Mouse (Mus musculus) cerebellum, adult 2 months (tissue): ENCODE data around the gene Sik1. TPM values are rescaled to one million over a fixed set of nuclear protein-coding genes. Genes with fewer than 3 reads are reported as not detected.

Experiments used
- DNase-seq, 2 experiments: peaks; one replicate each; pipeline ENCODE4 v3.0.0; 2021
- H3K27ac ChIP-seq: fragments of 200-500 bp; 2 replicates; pipeline ENCODE4 v1.5.1; 2012; ENCODE audit warnings: low read length, control low read depth, inconsistent platforms; ENCODE audit not compliant: insufficient read depth
- H3K27me3 ChIP-seq: fragments of 200-500 bp; 2 replicates; pipeline ENCODE4 v1.6.1; 2012; ENCODE audit warnings: inconsistent platforms, mild to moderate bottlenecking, low read length, moderate library complexity; ENCODE audit not compliant: control insufficient read depth, insufficient read depth
- H3K4me1 ChIP-seq: fragments of 200-500 bp; 2 replicates; pipeline ENCODE4 v1.6.1; 2011; ENCODE audit warnings: low read length; ENCODE audit not compliant: control insufficient read depth, insufficient read depth
- H3K4me3 ChIP-seq: fragments of 200-500 bp; replicated peaks from 2 replicates; pipeline ENCODE3; 2011; ENCODE audit warnings: mild to moderate bottlenecking, low read depth, low read length, control low read depth; ENCODE audit not compliant: insufficient read depth
- CTCF ChIP-seq: fragments of 200-500 bp; IDR thresholded peaks from 2 replicates; pipeline ENCODE4 v1.5.1; 2011; ENCODE audit warnings: low read depth, mild to moderate bottlenecking, control low read depth, low read length, moderate library complexity, borderline replicate concordance; ENCODE audit not compliant: insufficient read depth
- POLR2A ChIP-seq: fragments of 200-500 bp; IDR thresholded peaks from 2 replicates; pipeline ENCODE4 v1.6.1; 2011; ENCODE audit warnings: low read length, control low read depth, borderline replicate concordance; ENCODE audit not compliant: insufficient read depth
- WGBS: fragments of 180-500 bp; shearing (Covaris S2); methylation state at CpG from one replicate; pipeline ENCODE4 v1.1.7; 2018; 5-methylcytosine and 5-hydroxymethylcytosine counted together
- polyA plus RNA-seq: library from polyadenylated mRNA; depleted of rRNA; stranded (reverse); fragments of >200 nt; gene quantifications from 2 replicates; pipeline ENCODE4 v1.2.3, GENCODE M21; 2012; rRNA removed

Gene Sik1
- 5.0 and 5.2 TPM in 2 replicates for polyA plus RNA-seq

DNA sequence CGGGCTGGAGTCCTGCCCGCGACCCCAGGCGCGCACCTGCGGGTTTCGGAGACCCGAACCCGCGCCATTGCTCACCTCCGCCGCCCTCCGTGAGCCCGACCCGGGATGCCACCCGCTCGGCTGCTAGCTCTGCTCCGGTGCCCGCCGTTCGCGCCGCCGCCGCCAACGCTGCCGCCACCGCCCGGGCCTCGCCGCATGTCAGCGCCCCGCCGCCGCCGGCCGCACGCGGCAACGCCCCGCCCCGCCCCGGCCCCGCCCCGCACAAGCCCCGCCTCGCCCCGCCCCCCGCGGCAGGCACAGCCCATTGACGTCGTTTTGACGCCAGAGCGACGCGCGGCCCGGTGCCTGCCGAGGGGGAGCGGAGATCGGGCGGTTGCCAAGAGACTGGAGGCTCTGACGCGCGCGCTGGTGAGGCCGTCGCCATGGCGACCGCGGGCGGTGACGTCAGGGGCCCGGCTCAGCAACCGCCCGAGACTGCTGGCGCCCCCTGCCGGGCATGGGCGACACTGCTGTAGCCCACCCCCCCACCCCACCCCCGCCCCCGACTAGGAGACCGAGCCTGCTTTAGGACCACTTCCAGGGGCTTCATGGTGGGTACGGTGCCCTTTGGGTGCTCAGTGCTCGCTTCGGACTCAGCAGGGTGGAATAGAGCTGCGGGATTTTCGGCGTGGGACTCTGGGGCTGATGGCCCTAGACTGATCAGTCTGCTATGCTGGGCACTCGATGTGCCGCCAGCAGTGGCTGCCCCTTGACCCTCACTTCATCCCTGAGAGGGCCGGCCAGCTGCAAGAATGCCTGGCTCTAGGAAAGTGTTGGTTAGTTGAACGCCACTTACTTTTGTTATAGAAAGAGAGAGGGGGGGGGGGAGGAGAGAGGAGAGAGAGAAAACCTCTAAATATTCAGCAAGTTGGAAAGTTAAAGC, at the start of gene Sik1:
Gene Sik1, minus strand, starts transcription at position 208 of the 922 bp plus-strand sequence.
- peak within 1 kb of the TSS; percentile 71 for H3K4me3 ChIP-seq
- H3K4me1 ChIP-seq, result no peaks in the 10 kb centered on the region
- WGBS, result 1% methylated on average over 85 of the region's 92 CpGs
- peak; percentile 96 to 97 for DNase-seq
- H3K27me3 ChIP-seq, result no peaks in the 10 kb centered on the region
- no peak for TF ChIP-seq POLR2A
- peak; percentile 31; the same call in 1 of the 2 replicates for TF ChIP-seq CTCF
- peak within 1 kb of the TSS; percentile 30; the same call in 1 of the 2 replicates for H3K27ac ChIP-seq

DNA sequence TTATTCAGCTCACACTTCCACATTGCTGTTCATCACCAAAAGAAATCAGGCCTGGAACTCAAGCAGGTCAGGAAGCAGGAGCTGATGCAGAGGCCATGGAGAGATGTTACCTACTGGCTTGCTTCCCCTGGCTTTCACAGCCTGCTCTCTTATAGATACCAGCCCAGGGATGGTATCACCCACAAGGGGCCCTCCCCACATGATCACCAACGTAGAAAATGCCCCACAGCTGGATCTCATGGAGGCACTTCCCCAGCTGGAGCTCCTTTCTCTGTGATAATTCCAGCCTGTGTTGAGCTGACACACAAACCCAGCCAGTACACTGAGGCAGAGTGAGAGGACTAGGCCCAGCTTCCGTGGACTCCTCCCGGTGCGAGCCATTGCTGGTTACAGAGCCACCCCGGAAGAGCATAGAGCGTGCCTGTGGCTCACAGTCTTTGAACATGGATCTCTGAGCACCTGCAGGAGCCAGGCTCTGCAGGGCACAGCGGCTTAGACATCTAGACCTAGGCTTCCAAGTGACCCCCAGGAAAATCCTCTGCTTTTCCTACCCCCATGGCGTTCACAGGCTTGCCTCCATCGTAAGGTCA, 49.7 kb upstream of the Sik1 start:
- no peak for TF ChIP-seq CTCF
- TF ChIP-seq POLR2A, result no peak
- Histone ChIP-seq H3K4me1 (no peaks in the 10 kb centered on the region), H3K27me3 (no peaks in the 10 kb centered on the region), H3K27ac (no peak overlapping the region; the same call in 1 of the 2 replicates), H3K4me3 (no peak overlapping the region)
- WGBS, result 87% methylated on average over 9 of the region's 9 CpGs
- DNase-seq, result no peak

DNA sequence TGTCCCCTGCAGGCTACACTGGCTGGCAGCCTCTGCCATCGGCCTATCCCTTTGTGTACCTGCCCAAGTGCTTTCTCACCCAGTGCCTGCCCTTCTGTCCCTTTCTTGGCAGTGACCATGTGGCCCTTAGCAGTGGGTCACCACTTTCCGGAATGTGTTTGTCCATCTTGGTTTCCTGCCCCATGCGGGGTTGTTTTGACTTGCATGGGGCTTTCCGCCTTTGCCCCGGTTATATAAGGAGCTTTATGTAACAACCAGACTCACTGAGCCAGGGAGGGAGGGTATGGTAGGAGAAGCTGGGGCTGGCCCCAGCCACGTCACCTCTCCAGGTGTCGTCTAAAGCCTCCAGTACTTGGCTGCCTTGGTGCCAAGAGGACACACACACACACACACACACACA, 48.4 kb upstream of the Sik1 start:
- no peak for DNase-seq
- no peaks in the 10 kb centered on the region for H3K27me3 ChIP-seq

DNA sequence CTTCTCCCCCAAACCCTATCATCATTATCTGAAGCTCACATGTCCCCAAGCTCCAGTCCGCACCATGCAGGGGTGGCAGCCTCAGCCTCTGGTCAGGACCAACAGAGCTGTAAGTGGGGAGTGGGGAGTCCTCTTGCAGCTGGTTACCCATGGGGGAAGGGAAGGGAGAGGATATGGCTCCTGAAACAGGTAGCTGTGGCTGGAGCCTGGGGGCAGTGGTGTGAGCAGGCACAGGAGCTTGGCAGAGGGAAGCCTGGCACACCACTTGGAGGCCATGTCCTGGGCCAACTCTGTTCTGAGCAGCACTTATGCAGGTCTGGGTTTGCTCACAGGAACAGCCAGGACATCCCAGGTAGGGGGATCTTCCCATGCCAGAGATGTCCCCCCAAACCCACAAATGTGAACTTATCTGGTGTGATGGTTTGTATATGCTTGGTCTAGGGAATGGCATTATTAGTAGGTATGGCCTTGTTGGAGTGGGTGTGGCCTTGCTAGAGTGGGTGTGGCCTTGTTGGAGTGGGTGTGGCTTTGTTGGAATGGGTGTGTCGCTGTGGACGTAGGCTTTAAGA, 47.1 kb upstream of the Sik1 start:
- 81% methylated on average over 3 of the region's 3 CpGs for WGBS
- no peak overlapping the region for H3K4me3 ChIP-seq
- TF ChIP-seq POLR2A, result no peak
- no peak for TF ChIP-seq CTCF

More for the DNA sequence above, 48.4 kb upstream of the Sik1 start:
- TF ChIP-seq POLR2A, result no peak
- no peak for TF ChIP-seq CTCF
- Histone ChIP-seq H3K4me3 (no peak overlapping the region), H3K27ac (no peak overlapping the region), H3K4me1 (no peaks in the 10 kb centered on the region)
- WGBS, result 71% methylated on average over 7 of the region's 7 CpGs

DNA sequence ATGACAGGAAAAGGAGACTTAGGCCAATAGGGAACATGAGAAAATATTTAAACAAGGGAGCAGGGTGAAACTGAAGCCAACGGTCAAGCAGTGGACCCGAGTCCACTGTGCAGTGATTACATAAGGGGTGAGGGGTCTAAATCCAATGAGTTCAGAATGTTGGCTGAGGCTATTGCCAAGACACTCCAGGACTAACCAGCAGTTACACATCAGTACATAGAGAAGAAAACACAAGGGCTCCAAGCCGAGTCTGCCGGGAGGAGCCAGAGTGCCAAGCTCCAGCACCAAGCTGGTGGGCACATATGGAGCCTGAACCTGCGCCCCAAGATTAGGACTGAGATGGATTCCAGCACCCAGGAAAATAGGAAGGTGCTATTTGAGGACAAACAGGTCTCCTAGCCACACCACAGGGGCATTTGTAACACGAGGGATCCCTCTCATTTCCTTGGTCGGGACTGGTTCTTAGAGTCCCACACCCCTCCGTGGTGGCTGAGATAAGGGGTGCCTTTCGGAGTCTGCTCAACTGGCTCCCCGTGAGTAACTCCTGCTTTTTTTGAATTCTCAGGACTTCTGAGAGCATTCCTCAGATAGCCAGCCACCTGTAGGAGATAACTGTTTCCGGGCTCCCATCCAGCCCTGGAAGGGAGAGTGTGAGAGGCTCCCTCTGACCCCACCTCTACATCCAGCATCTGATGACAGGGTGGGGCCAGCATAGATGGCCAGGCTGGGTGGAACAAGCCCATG, 46.0 kb upstream of the Sik1 start:
- no peaks in the 10 kb centered on the region for H3K27me3 ChIP-seq
- no peaks in the 10 kb centered on the region for H3K4me1 ChIP-seq
- 53% methylated on average over 11 of the region's 11 CpGs for WGBS
- no peak for DNase-seq
- no peak for TF ChIP-seq CTCF
- no peak for TF ChIP-seq POLR2A
- no peak overlapping the region for H3K4me3 ChIP-seq
- no peak overlapping the region for H3K27ac ChIP-seq

More for the DNA sequence above, 47.1 kb upstream of the Sik1 start:
- Histone ChIP-seq H3K27ac (no peak overlapping the region), H3K27me3 (no peaks in the 10 kb centered on the region), H3K4me1 (no peaks in the 10 kb centered on the region)
- DNase-seq, result no peak

DNA sequence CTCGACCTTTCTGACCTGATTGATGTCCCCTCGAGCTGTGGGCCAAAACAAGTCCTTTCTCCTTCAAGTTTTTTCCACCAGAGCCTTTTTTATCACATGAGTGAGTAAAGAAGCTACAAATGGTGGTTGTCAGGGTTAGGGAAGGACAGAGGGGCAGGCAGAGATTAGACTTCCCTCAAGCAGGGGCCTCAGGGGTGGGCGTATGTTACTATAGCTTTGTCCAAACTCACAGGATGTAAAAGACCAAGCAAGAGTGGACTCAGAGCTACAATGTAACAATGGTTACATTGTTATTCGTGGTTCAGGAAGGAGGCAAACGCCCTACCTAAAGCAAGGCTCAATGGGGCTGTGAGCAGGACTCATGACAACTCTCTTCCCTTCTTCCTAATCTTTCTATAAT, 43.3 kb upstream of the Sik1 start:
- no peak for DNase-seq
- Histone ChIP-seq H3K4me1 (no peaks in the 10 kb centered on the region), H3K27ac (no peak overlapping the region), H3K27me3 (no peaks in the 10 kb centered on the region), H3K4me3 (no peak overlapping the region)
- TF ChIP-seq CTCF (no peak), POLR2A (no peak)
- WGBS, result 71% methylated on average over 5 of the region's 5 CpGs

DNA sequence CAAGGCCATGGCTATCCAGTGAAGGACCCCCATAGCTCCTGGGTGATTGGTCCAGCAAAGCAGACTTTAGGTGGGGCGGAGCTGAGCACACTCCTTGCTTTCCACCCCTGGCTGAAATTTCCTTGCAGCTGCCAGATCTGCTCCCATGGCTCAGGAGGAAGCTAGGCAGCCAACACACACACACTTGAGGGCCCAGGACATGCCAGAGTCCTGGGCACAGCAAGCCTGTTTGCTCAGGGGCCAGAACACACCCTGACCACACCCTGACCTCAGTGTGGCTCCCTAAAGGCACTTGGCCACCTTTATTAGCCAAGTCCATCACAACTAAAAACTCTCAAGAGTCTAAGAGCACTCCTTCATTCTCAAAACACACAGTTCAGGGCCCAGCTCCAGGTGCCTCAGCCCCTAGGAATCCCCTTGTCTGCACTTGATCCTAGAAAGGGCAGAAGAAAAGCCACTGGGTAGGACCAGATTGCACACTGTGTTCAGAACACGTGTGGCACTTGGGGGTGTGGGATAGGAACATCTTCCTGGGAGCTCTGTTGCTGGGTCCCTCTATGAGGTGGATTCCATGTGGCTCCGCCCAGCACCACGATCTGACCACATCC, 41.7 kb upstream of the Sik1 start:
- no peaks in the 10 kb centered on the region for H3K4me1 ChIP-seq
- no peak overlapping the region for H3K27ac ChIP-seq
- TF ChIP-seq POLR2A (no peak), CTCF (no peak)
- no peak for DNase-seq
- H3K27me3 ChIP-seq, result no peaks in the 10 kb centered on the region
- WGBS, result 87% methylated on average over 4 of the region's 4 CpGs
- no peak overlapping the region for H3K4me3 ChIP-seq
